Mouse (Mus musculus) ES-Bruce4 (cell line): Measurements from ENCODE around the gene Cebpb. TPM values are rescaled to one million over a fixed set of nuclear protein-coding genes. Genes with fewer than 3 reads are reported as not detected.

Experiments
- H3K27ac ChIP-seq: 2 replicates; pipeline ENCODE4 v1.5.1; 2012; ENCODE audit warnings: low read length, inconsistent platforms; ENCODE audit not compliant: insufficient read depth
- H3K27me3 ChIP-seq: 2 replicates; pipeline ENCODE4 v1.6.1; 2012; ENCODE audit warnings: mild to moderate bottlenecking, low read length, inconsistent platforms; ENCODE audit not compliant: control insufficient read depth, poor library complexity, insufficient read depth, severe bottlenecking
- H3K36me3 ChIP-seq: 2 replicates; pipeline ENCODE4 v1.6.1; 2012; ENCODE audit warnings: inconsistent platforms, mild to moderate bottlenecking, low read length, moderate library complexity; ENCODE audit not compliant: control insufficient read depth, poor library complexity, insufficient read depth, severe bottlenecking
- H3K4me1 ChIP-seq: one replicate; pipeline ENCODE4 v1.8.1; 2011; ENCODE audit warnings: low read length; ENCODE audit not compliant: control insufficient read depth, insufficient read depth
- H3K4me3 ChIP-seq: 2 replicates; pipeline ENCODE4 v1.5.1; 2011; ENCODE audit warnings: low read depth, mild to moderate bottlenecking, low read length
- H3K9ac ChIP-seq: 2 replicates; pipeline ENCODE4 v1.6.1; 2012; ENCODE audit warnings: low read depth, mild to moderate bottlenecking, inconsistent platforms; ENCODE audit not compliant: poor library complexity, severe bottlenecking
- H3K9me3 ChIP-seq: replicated peaks from 2 replicates; pipeline ENCODE4 v1.6.1; 2012; ENCODE audit warnings: mild to moderate bottlenecking, low read length, inconsistent platforms; ENCODE audit not compliant: control insufficient read depth, poor library complexity, insufficient read depth, severe bottlenecking
- CTCF ChIP-seq: IDR thresholded peaks from one replicate; pipeline ENCODE4 v1.8.1; 2011; ENCODE audit warnings: low read depth, low read length
- EP300 ChIP-seq: IDR thresholded peaks from 2 replicates; pipeline ENCODE4 v1.6.1; 2011; ENCODE audit warnings: low read depth, low read length; ENCODE audit not compliant: insufficient read depth
- POLR2A ChIP-seq: IDR thresholded peaks from one replicate; pipeline ENCODE4 v1.8.1; 2011; ENCODE audit warnings: low read length; ENCODE audit not compliant: insufficient read depth
- polyA plus RNA-seq: library from polyadenylated mRNA; stranded (reverse); fragments of >200 nt; gene quantifications from 2 replicates; pipeline ENCODE4 v1.2.4, GENCODE M21; 2011; ENCODE audit warnings: low read depth; ENCODE audit not compliant: missing spikeins, insufficient read depth, insufficient read length

Gene Cebpb
- polyA plus RNA-seq, 1 experiment: 9.2 TPM

- no peaks in the 10 kb centered on the region for H3K36me3 ChIP-seq
- no peaks in the 10 kb centered on the region for H3K27me3 ChIP-seq
- H3K4me3 ChIP-seq: no peak overlapping the region
- no peak for TF ChIP-seq CTCF
- TF ChIP-seq EP300: no peak
- no peak for TF ChIP-seq POLR2A
- no peak overlapping the region for H3K27ac ChIP-seq
- no peaks in the 10 kb centered on the region for H3K4me1 ChIP-seq
- no peaks in the 10 kb centered on the region for H3K9me3 ChIP-seq
- H3K9ac ChIP-seq: no peak overlapping the region
Observed at GRCm38 (mm10) chr2:167725879-167726278, 37.2 kb downstream of the Cebpb start.

GRCm38 (mm10) chr2:167727161-167727560, 38.4 kb downstream of the Cebpb start:
- Histone ChIP-seq H3K4me3 (no peak overlapping the region), H3K27me3 (no peaks in the 10 kb centered on the region), H3K9ac (no peak overlapping the region), H3K27ac (no peak overlapping the region), H3K9me3 (no peaks in the 10 kb centered on the region), H3K4me1 (no peaks in the 10 kb centered on the region), H3K36me3 (no peaks in the 10 kb centered on the region)
- TF ChIP-seq POLR2A: no peak
- TF ChIP-seq CTCF: no peak
- TF ChIP-seq EP300: no peak

- Histone ChIP-seq H3K9ac (no peak overlapping the region), H3K4me1 (no peaks in the 10 kb centered on the region), H3K27me3 (no peaks in the 10 kb centered on the region), H3K27ac (no peak overlapping the region), H3K9me3 (no peaks in the 10 kb centered on the region), H3K4me3 (no peak overlapping the region), H3K36me3 (no peaks in the 10 kb centered on the region)
- TF ChIP-seq POLR2A: no peak
- no peak for TF ChIP-seq EP300
- no peak for TF ChIP-seq CTCF
Observed at GRCm38 (mm10) chr2:167730036-167730435, 41.3 kb downstream of the Cebpb start.

DNA sequence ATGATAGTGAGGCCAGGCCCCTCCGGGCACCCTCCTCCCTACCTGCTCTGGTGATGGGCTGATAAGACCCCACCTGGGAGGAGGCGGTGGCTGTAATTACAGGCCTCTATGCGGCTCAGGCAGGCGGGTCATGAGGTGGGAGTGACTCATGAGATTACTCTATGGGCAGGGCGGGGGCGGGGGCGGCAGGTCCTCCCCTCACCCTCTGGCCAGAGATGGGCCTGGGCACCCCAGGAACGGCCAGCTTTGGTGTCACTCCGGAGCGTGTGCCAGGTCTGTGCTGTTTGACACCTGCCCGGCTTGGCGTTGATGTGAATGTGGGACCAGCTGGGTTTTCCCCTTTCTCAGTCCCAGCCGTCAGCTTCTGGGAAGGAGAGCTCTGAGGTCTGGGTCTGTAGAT, 42.4 kb downstream of the Cebpb start:
- Histone ChIP-seq H3K4me1 (no peaks in the 10 kb centered on the region), H3K4me3 (no peak overlapping the region), H3K27ac (no peak overlapping the region), H3K36me3 (no peaks in the 10 kb centered on the region), H3K9me3 (no peaks in the 10 kb centered on the region), H3K27me3 (no peaks in the 10 kb centered on the region), H3K9ac (no peak overlapping the region)
- TF ChIP-seq CTCF: no peak
- TF ChIP-seq EP300: no peak
- no peak for TF ChIP-seq POLR2A

GRCm38 (mm10) chr2:167734861-167735260, 46.1 kb downstream of the Cebpb start:
- Histone ChIP-seq H3K27me3 (no peaks in the 10 kb centered on the region), H3K27ac (no peak overlapping the region), H3K4me1 (peaks cover 8% of the 10 kb centered on the region), H3K9me3 (no peaks in the 10 kb centered on the region), H3K36me3 (no peaks in the 10 kb centered on the region), H3K9ac (no peak overlapping the region), H3K4me3 (no peak overlapping the region)
- TF ChIP-seq POLR2A: no peak
- no peak for TF ChIP-seq EP300
- no peak for TF ChIP-seq CTCF

GRCm38 (mm10) chr2:167739030-167739429, 50.3 kb downstream of the Cebpb start:
- no peaks in the 10 kb centered on the region for H3K36me3 ChIP-seq
- H3K4me1 ChIP-seq: peaks cover 10% of the 10 kb centered on the region
- no peaks in the 10 kb centered on the region for H3K9me3 ChIP-seq
- H3K27ac ChIP-seq: no peak overlapping the region
- TF ChIP-seq EP300: no peak
- TF ChIP-seq POLR2A: no peak
- TF ChIP-seq CTCF: no peak
- no peak overlapping the region for H3K9ac ChIP-seq
- H3K27me3 ChIP-seq: no peaks in the 10 kb centered on the region
- H3K4me3 ChIP-seq: no peak overlapping the region

Other genes starting within 250 kb of the Cebpb start
- 87.5 and 97.0 TPM in 2 replicates for gene Rnf114, start 196.3 kb upstream of the Cebpb start, polyA plus RNA-seq
- 13.6 and 18.9 TPM in 2 replicates for gene Spata2, start 196.0 kb upstream of the Cebpb start, polyA plus RNA-seq
- 5.9 and 6.7 TPM in 2 replicates for gene Snai1, start 150.7 kb upstream of the Cebpb start, polyA plus RNA-seq
- 189 and 193 TPM in 2 replicates for gene Ube2v1, start 56.8 kb upstream of the Cebpb start, polyA plus RNA-seq
- gene Gm20431, start 27.4 kb upstream of the Cebpb start, polyA plus RNA-seq: 3.2 and 7.0 TPM in 2 replicates
- 41.9 and 45.6 TPM in 2 replicates for gene Tmem189, start 907 bp downstream of the Cebpb start, polyA plus RNA-seq
- 45.3 and 51.3 TPM in 2 replicates for gene Ptpn1, start 243.1 kb downstream of the Cebpb start, polyA plus RNA-seq